Mouse (Mus musculus) thymus, postnatal 10 days (tissue): ENCODE measurements around the gene Kif1b.

ENCODE experiments used
- DNase-seq, 2 experiments: peaks; one replicate each; pipeline ENCODE4 v3.0.0; 2021; ENCODE audit warnings: low spot score in 2 of 2

Kif1b gene

GRCm38 (mm10) chr4:149136982-149137770 lies 170.3 kb downstream of the Kif1b start, which contains the start of gene Cenps:
TSS of gene Cenps (minus strand) at chr4:149137629.
- peak; percentile 79 to 94 for DNase-seq

DNA sequence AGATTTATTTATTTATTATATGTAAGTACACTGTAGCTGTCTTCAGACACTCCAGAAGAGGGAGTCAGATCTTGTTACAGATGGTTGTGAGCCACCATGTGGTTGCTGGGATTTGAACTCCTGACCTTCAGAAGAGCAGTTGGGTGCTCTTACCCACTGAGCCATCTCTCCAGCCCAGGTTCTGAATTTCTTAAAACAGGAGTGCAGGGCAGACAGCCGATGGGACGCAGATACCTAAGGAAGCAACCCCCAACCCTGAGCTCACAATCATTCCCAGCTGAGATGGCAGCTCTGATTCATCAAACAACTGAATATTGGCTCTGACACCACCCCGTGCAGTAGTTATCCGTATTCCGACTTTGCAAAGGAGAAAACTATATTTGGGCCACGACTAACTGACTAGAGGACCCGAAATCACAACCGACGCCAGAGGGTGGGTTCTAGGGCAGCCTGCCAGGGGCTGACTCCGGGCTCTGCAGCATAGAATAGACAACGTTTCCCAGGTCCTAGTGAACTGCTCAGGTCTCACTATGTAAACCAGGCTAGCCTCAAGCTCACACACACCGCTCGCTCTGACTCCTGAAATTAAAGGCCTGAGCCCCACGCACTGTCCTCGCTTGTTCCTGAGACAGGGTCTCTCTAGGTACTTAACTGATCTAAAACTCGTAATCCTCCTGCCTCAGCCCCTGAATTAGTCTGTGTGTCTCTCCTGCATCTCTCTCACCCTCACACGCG lies 171.2 kb downstream of the Kif1b start:
- DNase-seq, result no peak

GRCm38 (mm10) chr4:149133395-149133794 lies 174.1 kb downstream of the Kif1b start:
- DNase-seq, result no peak

- DNase-seq, result no peak
Observed at GRCm38 (mm10) chr4:149131789-149132565, 175.5 kb downstream of the Kif1b start.

DNA sequence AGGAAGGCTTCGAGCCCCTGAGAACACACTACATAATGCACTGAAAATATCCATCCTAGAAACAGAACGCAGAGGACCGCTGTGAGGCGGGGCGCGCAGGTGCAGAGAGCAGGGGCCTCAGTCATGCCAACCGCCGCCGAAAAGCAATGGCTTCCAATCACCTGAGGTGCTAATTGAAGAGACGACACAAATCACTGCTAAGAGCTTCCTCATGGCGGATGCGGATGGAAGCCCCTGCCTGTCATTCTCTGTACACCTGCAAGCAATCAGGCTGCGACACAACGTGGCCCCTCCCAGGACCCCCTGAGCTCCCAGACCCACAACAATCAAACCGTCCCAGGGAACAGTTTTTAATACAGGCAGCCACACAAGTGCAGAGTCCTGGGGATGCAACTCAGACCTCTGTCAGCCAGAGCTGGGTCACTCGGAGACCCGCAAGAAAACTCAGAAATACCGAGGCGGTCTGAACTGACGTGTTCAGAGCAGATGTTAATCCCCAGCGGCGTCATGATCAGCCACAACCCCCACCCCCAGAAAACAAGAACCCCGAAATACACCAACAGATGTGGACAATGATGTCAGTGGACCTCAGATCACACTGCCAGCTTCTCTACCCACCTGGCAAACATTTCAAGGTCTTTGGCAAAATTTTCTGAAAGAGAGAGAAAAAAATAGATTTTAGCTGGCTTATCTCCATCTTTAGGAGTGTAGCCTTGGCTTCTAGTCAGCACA lies 176.3 kb downstream of the Kif1b start:
- no peak for DNase-seq

DNA sequence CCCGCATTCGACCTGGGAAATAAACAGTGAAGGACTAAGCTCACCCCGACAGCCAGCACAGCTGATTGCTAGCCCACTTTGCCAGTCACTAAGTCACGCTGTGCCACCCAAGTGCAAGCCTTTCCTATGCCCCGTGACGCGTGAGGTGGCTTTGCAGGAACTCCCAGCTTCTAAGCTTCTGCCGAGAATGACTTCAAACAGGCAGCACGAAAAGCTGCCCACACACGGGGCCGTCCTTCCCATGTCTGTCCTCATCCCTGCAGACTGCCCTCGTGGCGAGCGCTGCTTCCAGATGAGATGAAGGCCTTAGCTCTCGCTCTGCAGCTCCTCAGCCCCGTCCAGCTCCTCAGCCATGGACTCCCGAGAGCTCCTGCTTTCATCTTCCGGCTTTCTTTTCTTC lies 179.0 kb downstream of the Kif1b start:
- DNase-seq, result no peak

- DNase-seq, result no peak
Observed at GRCm38 (mm10) chr4:149126663-149127062, 180.8 kb downstream of the Kif1b start, which contains the start of gene Cort. TSS of gene Cort (minus strand) at chr4:149126763.
